ENCODE assay signal across 31 mouse cellular contexts in genomic region chr6:95372938-95373337, GRCm38 (mm10). TPM values are rescaled to one million over a fixed set of nuclear protein-coding genes. Genes with fewer than 3 reads are reported as not detected.
"Had no signal": no experiment of that assay in that cellular context is flagged by ENCODE, and none has a peak within 500 bp of the region (broad histone marks: within the 10 kb centered on the region; RNA-seq: fewer than 3 reads in every experiment).

No protein-coding gene starts in this region.

- H3K36me3 ChIP-seq: liver, embryonic 12.5 days; liver, embryonic 15.5 days; lung, embryonic 15.5 days; midbrain, embryonic 10.5 days; midbrain, embryonic 13.5 days; neural tube, embryonic 13.5 days had no signal

- ATAC-seq: liver, embryonic 12.5 days; midbrain, embryonic 13.5 days; midbrain, embryonic 16.5 days had no signal

- H3K9ac ChIP-seq: liver, embryonic 12.5 days; liver, embryonic 15.5 days; lung, embryonic 15.5 days; midbrain, embryonic 13.5 days; neural tube, embryonic 13.5 days had no signal

- H3K27ac ChIP-seq: kidney, postnatal 0 days; layer of hippocampus, adult 2 months; left cerebral cortex, adult 2 months; liver, embryonic 12.5 days; liver, embryonic 15.5 days; lung, embryonic 15.5 days; midbrain, embryonic 10.5 days; midbrain, embryonic 13.5 days; neural tube, embryonic 13.5 days had no signal

- H3K9me3 ChIP-seq: liver, embryonic 12.5 days; liver, embryonic 15.5 days; lung, embryonic 15.5 days; midbrain, embryonic 10.5 days; midbrain, embryonic 13.5 days; neural tube, embryonic 13.5 days had no signal

- DNase-seq: kidney, postnatal 25 days; layer of hippocampus, adult 9-11 months; lung, adult 18-20 months; lung, postnatal 10 days; lung, postnatal 36 days; retina, postnatal 1 day; right cerebral cortex, postnatal 25 days; spleen, adult 18-20 months; thymus, postnatal 25 days had no signal

- H3K27me3 ChIP-seq: liver, embryonic 12.5 days; liver, embryonic 15.5 days; lung, embryonic 15.5 days; megakaryocyte, embryonic 14.5 days; midbrain, embryonic 13.5 days; neural tube, embryonic 13.5 days had no signal

- H3K4me2 ChIP-seq: liver, embryonic 12.5 days; liver, embryonic 15.5 days; lung, embryonic 15.5 days; midbrain, embryonic 13.5 days; neural tube, embryonic 13.5 days had no signal

- H3K4me1 ChIP-seq: liver, embryonic 12.5 days; liver, embryonic 15.5 days; lung, embryonic 15.5 days; megakaryocyte, embryonic 14.5 days; midbrain, embryonic 10.5 days; midbrain, embryonic 13.5 days had no signal

- H3K4me3 ChIP-seq: layer of hippocampus, adult 2 months; left cerebral cortex, adult 2 months; liver, embryonic 12.5 days; liver, embryonic 15.5 days; lung, embryonic 15.5 days; megakaryocyte, embryonic 14.5 days; midbrain, embryonic 10.5 days; midbrain, embryonic 13.5 days; myocyte; neural tube, embryonic 13.5 days had no signal

RNA-seq across cellular contexts. Expression of gene Gm10234, which starts 51.0 kb away (rescaled TPM):
- total RNA-seq: layer of hippocampus, adult 2 months; layer of hippocampus, postnatal 25 days; left cerebral cortex, adult 2 months; left cerebral cortex, postnatal 10 days; left cerebral cortex, postnatal 36 days; monocyte, adult 5-6 weeks; neutrophil, adult 5-6 weeks had no signal
- polyA plus RNA-seq: kidney, embryonic 14.5 days; kidney, postnatal 0 days; large intestine, adult 2 months; limb, embryonic 11.5 days; limb, embryonic 14.5 days; liver, embryonic 12.5 days; liver, embryonic 15.5 days; lung, embryonic 15.5 days; midbrain, embryonic 10.5 days; midbrain, embryonic 13.5 days; midbrain, embryonic 16.5 days; myocyte; neural tube, embryonic 13.5 days; thymus, postnatal 0 days had no signal
